Mouse (Mus musculus) CD4-positive, CD25-positive, alpha-beta regulatory T cell (primary cell): ENCODE results near the gene Zfp273. TPM values are rescaled to one million over a fixed set of nuclear protein-coding genes. Genes with fewer than 3 reads are reported as not detected.

Experiments used
- polyA plus RNA-seq: library from polyadenylated mRNA; unstranded; fragments of 100-300 nt; shearing (Covaris generic); gene quantifications from one replicate; pipeline ENCODE4 v1.2.1, GENCODE M21; 2017

Gene Zfp273
- polyA plus RNA-seq, result 5.3 TPM

DNA sequence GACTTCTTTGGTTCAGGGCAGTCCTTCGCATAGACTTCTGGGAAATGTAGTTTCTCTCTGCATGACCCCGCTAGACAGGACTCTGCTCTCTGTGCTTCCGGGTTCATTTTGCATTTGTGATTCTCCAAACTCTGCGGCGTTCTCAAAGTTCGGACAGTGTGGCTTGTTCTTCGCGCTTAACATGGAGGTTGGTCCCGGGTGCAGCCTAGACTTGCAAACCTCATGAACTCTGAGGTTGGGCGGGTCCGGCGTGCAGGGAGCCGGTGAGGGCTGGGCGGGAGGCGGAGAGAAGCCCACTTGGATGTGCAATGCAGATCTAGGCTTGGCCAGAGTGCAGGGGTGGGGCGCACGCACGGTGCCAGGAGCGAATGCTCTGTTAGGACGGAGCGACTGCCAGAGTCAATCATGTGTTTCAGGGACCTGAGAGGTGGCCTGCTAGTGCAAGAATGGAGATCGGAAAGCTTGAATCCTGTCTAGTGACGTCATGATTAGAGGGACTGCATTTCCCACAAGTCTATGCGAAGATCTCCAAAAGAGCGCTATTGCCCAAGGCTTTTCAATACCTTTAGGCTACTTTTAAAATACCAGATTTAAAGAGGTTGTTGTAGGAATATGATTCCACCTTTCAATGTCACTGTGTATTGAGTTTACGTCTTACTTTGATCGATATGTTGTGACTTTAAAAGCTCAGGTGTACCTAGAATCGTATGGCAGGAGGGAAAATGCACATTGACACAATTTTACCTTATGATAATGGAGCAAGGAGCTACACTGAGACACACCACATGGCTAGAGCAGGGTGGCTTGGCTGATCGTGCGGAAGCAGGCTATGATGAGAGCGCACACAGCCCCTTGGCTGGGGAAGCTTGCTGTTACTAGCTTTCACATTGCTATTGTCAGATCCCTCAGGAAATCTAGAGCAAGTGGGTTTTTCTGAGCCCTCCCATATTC, at the start of gene Zfp273:
TSS of gene Zfp273 (plus strand) at position 31 of the 951 bp plus-strand sequence.

DNA sequence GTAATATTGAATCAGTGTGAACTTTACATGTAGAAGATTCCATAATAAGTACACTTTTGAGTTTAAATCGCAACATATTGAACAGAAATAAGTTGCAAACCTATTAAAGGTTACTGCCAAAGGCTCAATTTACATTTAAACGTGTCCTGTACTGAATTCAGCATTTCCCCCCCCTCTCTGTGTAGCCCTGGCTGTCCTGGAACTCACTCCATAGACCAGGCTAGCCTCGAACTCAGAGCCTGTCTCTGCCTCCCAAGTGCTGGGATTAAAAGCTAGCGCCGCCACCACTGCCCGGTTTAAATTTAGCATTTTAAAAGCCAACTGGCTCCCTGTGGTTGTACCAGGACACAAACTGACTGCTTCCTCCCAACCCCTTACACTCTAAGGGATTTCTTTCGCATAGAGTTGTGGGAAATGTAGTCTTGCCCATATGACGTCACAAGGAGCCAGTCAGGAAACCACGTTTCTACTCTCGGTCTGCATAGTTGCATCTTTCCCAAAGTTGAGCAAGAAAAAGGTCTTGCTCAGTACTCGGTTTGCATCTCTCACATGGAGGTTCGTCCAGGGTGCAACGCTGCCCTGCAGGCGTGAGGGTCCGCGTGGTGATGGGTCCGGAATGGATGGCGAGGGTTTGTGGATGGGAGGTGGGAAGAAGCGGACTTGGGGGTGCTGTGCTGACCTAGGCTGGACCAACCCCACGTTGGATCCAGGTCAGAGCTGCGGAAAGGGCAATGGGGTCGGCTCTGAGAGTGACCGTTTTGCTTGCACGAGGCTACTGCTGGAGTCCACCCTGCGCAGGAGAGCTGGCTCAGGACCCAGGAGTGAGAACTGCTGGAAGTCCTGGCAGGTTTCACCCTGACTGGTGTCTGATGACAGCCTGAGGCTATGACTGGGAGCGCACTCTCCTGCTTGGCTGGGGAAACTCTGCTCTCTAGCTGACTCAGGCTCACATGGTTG, 34.0 kb upstream of the Zfp273 start, which contains the start of gene Zfp493:
TSS of gene Zfp493 (plus strand) at position 429 of the 957 bp plus-strand sequence.

DNA sequence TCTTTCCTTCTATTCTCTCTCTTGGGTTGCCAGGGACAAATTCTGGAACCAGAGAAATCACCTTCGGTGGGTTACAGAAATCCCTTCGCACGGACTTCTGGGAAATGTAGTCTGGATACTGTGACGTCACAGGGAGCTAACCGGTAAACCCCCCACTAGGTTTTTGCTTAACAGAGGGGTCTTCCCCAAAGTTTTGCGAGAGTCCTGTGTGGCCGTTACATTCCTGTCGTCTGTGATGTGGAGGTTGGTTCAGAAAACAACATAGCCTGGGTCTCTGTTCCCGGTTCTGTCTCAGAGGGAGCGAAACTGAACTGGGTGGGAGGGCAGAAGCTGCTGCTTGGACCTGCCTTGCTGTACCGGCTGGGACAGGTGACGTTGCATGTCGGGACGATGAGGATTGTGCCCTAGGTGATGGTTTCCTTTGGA, 17.4 kb downstream of the Zfp273 start, which contains the start of gene Gm10037:
TSS of gene Gm10037 (plus strand) at position 196 of the 426 bp plus-strand sequence.

DNA sequence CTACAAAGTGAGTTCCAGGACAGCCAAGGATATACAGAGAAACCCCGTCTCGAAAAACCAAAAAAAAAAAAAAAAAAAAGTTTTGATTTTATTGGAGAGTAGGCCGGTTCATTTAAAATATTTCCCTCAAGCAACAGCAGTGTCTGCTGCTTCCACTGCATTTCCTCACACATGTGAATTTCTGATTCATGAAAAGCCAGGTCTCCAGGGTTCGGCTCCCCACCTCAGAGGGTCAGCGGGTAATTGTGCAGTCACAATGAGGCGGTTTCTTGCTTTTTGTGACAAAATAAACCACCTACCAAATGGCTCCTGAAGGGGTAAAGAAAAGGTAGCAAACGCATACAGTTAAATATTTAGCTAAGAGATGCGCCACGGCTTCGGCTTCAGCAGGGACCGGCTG, 49.5 kb downstream of the Zfp273 start, which contains the start of gene BC048507:
TSS of gene BC048507 (plus strand) at position 301 of the 400 bp plus-strand sequence.

Other genes starting within 250 kb of the Zfp273 start
- gene Zfp729b, start 204.0 kb upstream of the Zfp273 start, polyA plus RNA-seq, result 7.9 TPM
- gene Gm49345, start 176.0 kb upstream of the Zfp273 start, polyA plus RNA-seq, result 3.7 TPM
- 9.0 TPM for gene Zfp729a, start 175.9 kb upstream of the Zfp273 start, polyA plus RNA-seq
- gene Zfp738, start 126.7 kb upstream of the Zfp273 start, polyA plus RNA-seq, result 20.4 TPM
- gene Zfp65, start 84.6 kb upstream of the Zfp273 start, polyA plus RNA-seq, result 9.5 TPM
- gene Zfp85, start 58.5 kb upstream of the Zfp273 start, polyA plus RNA-seq, result 8.9 TPM
- gene Zfp493, start 34.0 kb upstream of the Zfp273 start, polyA plus RNA-seq, result 1.8 TPM
- not detected for gene Gm10037, start 17.4 kb downstream of the Zfp273 start, polyA plus RNA-seq
- gene BC048507, start 49.6 kb downstream of the Zfp273 start, polyA plus RNA-seq, result not detected